Mouse (Mus musculus): ENCODE data around the gene Tpt1. TPM values are rescaled to one million over a fixed set of nuclear protein-coding genes. Genes with fewer than 3 reads are reported as not detected.

The Tpt1 gene
- polyA plus RNA-seq, 1 experiment from 2014 or later = 1,034 TPM

DNA sequence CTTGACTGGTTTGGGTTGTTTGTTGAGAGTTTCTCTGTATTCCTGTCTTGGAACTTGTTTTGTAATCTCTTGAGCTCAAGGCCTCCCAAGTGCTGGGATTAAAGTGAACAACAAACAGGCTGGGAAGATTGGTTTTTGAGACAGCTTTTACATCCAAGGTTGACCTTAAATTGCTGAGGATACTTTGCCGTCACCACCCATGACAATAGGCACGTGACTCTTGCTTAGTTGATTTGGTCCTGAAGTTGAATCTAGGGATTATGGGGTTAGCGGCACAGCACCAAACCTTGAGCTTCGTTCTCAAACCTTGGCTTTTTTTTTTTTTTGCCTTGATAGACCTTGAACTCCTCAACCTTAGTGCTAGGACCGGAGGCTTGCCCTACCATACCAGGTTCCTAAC is 4.3 kb downstream of the Tpt1 start:
- ATAC-seq (replicated peaks; ENCODE audit: low FRiP score) (no peak), DNase-seq (ENCODE audit: low spot score) (no peak)
- no peaks in the 10 kb centered on the region for H3K9me3 ChIP-seq (ENCODE audit: control insufficient read depth, low read length)
- WGBS = 80% methylated on average over 5 of the region's 5 CpGs
- H3K27me3 ChIP-seq (replicated peaks; ENCODE audit: control insufficient read depth, insufficient read depth, low read length) = no peaks in the 10 kb centered on the region
- no peak overlapping the region for H3K4me3 ChIP-seq (ENCODE audit: low read depth, low read length)
- no peak overlapping the region for H3K4me2 ChIP-seq
- H3K27ac ChIP-seq (ENCODE audit: low read depth, low read length) = no peak overlapping the region
- H3K4me1 ChIP-seq (replicated peaks; ENCODE audit: control insufficient read depth, insufficient read depth, low read length) = peaks cover 13% of the 10 kb centered on the region
- no peak overlapping the region for H3K9ac ChIP-seq (ENCODE audit: low read depth, low read length)
- peaks cover 41% of the 10 kb centered on the region for H3K36me3 ChIP-seq (ENCODE audit: control insufficient read depth, insufficient read depth, low read length)

GRCm38 (mm10) chr14:75849842-75850568 is 5.1 kb downstream of the Tpt1 start:
- Histone ChIP-seq H3K27ac (ENCODE audit: low read depth, low read length) (no peak overlapping the region), H3K9me3 (ENCODE audit: control insufficient read depth, low read length) (no peaks in the 10 kb centered on the region), H3K4me1 (replicated peaks; ENCODE audit: control insufficient read depth, insufficient read depth, low read length) (peaks cover 13% of the 10 kb centered on the region), H3K27me3 (replicated peaks; ENCODE audit: control insufficient read depth, insufficient read depth, low read length) (no peaks in the 10 kb centered on the region), H3K4me2 (no peak overlapping the region), H3K9ac (ENCODE audit: low read depth, low read length) (no peak overlapping the region), H3K36me3 (ENCODE audit: control insufficient read depth, insufficient read depth, low read length) (peaks cover 41% of the 10 kb centered on the region), H3K4me3 (ENCODE audit: low read depth, low read length) (no peak overlapping the region)
- DNase-seq (ENCODE audit: low spot score) = no peak
- ATAC-seq (replicated peaks; ENCODE audit: low FRiP score) = no peak
- WGBS = 78% methylated on average over 6 of the region's 6 CpGs

DNA sequence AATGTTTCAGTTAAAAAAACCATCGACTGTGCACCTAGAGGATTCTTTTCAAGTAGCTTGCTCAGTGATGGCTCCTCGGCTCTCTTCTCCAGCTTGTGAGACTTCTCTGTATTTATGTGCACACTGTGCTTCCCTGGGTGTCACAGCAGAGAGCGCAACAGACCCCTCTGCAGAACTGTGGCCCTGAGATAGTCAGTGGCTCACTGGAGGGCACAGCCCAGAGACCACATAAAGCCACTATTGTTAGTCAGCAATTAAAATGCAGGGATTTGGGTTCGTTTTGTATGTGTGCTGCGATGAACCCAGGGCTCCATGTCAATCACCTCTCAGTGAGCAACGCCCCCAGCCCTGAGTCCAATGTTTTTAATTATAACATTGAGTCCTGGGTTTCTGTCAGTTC is 5.9 kb downstream of the Tpt1 start:
- Histone ChIP-seq H3K27me3 (replicated peaks; ENCODE audit: control insufficient read depth, insufficient read depth, low read length) (no peaks in the 10 kb centered on the region), H3K36me3 (ENCODE audit: control insufficient read depth, insufficient read depth, low read length) (peaks cover 41% of the 10 kb centered on the region), H3K9me3 (ENCODE audit: control insufficient read depth, low read length) (no peaks in the 10 kb centered on the region), H3K4me2 (no peak overlapping the region), H3K4me1 (replicated peaks; ENCODE audit: control insufficient read depth, insufficient read depth, low read length) (peaks cover 13% of the 10 kb centered on the region), H3K27ac (ENCODE audit: low read depth, low read length) (no peak overlapping the region), H3K4me3 (ENCODE audit: low read depth, low read length) (no peak overlapping the region), H3K9ac (ENCODE audit: low read depth, low read length) (no peak overlapping the region)
- 0 out of 2 replicates have a peak, but pooled peaks have one; percentile 10 for ATAC-seq (replicated peaks; ENCODE audit: low FRiP score)
- WGBS = 73% methylated on average over 6 of the region's 6 CpGs
- DNase-seq (ENCODE audit: low spot score) = no peak

GRCm38 (mm10) chr14:75852016-75852415 is 7.1 kb downstream of the Tpt1 start:
- DNase-seq (ENCODE audit: low spot score) = no peak
- H3K9me3 ChIP-seq (ENCODE audit: control insufficient read depth, low read length) = no peaks in the 10 kb centered on the region

DNA sequence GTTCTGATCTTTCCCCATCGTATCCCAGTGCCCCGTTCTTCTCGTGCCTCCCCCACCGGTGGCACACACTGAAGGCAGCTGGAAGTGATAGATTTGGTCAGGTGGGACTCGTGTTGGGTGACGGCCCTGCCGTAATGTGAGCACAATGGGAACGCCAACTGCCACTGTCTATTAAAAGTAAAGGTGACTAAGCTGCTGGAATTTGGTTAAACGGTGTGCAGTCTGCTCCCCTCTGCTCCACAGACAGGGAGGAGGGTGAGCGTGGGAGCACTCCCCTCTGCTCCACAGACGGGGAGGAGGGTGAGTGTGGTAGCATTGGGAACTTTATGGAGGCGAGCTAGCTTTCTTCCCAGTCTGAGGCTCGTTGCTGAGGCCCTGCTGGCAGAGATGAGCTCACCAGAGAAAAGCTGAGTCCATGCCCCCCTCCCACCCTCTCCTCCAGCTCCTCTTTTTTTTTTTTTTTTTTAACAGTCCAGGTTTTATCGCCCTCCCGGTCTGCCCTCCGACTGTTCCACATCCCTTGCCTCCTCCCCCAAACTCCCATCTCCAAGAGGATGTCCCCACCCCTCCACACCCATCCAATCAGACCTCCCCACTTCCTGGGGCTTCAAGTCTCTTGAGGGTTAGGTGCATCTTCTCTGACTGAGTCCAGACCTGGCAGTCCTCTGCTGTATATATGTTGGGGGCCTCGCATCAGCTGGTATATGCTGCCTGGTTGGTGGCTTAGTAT is 10.5 kb downstream of the Tpt1 start:
- no peak overlapping the region for H3K27ac ChIP-seq (ENCODE audit: low read depth, low read length)
- H3K9me3 ChIP-seq (ENCODE audit: control insufficient read depth, low read length) = no peaks in the 10 kb centered on the region
- no peaks in the 10 kb centered on the region for H3K4me1 ChIP-seq (replicated peaks; ENCODE audit: control insufficient read depth, insufficient read depth, low read length)
- WGBS = 55% methylated on average over 17 of the region's 17 CpGs
- H3K36me3 ChIP-seq (ENCODE audit: control insufficient read depth, insufficient read depth, low read length) = peaks cover 5% of the 10 kb centered on the region; the same call in 1 of the 2 replicates
- DNase-seq (ENCODE audit: low spot score) (no peak), ATAC-seq (replicated peaks; ENCODE audit: low FRiP score) (no peak)
- no peaks in the 10 kb centered on the region for H3K27me3 ChIP-seq (replicated peaks; ENCODE audit: control insufficient read depth, insufficient read depth, low read length)
- no peak overlapping the region for H3K9ac ChIP-seq (ENCODE audit: low read depth, low read length)
- H3K4me2 ChIP-seq = no peak overlapping the region
- no peak overlapping the region for H3K4me3 ChIP-seq (ENCODE audit: low read depth, low read length)

More at GRCm38 (mm10) chr14:75852016-75852415, 7.1 kb downstream of the Tpt1 start:
- Histone ChIP-seq H3K36me3 (ENCODE audit: control insufficient read depth, insufficient read depth, low read length) (peaks cover 37% of the 10 kb centered on the region), H3K27me3 (replicated peaks; ENCODE audit: control insufficient read depth, insufficient read depth, low read length) (no peaks in the 10 kb centered on the region), H3K4me3 (ENCODE audit: low read depth, low read length) (no peak overlapping the region), H3K9ac (ENCODE audit: low read depth, low read length) (no peak overlapping the region), H3K4me1 (replicated peaks; ENCODE audit: control insufficient read depth, insufficient read depth, low read length) (peaks cover 9% of the 10 kb centered on the region), H3K4me2 (no peak overlapping the region), H3K27ac (ENCODE audit: low read depth, low read length) (no peak overlapping the region; the same call in 1 of the 2 replicates)
- ATAC-seq (replicated peaks; ENCODE audit: low FRiP score) = no peak
- WGBS = 77% methylated on average over 5 of the region's 5 CpGs

DNA sequence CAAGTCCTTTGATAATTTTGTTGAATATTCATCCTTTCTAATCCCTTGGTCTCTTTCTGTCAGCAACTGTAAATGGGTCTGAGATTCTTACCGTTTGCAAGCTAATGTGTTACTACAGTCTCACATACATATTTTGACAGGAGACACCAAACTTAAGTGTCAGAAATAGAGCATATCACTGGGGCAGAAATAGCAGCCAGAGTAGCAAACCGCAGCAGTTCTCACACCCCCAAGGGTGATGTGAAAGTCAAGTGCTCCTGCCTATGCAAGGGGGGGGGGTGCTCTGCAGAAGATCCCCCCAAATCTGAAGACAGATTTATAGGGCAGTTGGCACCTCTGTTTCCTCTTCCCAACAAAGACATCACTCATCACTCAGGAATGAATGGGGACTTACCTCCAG is 13.3 kb downstream of the Tpt1 start:
- 59% methylated on average over 2 of the region's 2 CpGs for WGBS
- no peak overlapping the region for H3K4me3 ChIP-seq (ENCODE audit: low read depth, low read length)
- H3K9me3 ChIP-seq (ENCODE audit: control insufficient read depth, low read length) = no peaks in the 10 kb centered on the region
- no peaks in the 10 kb centered on the region for H3K36me3 ChIP-seq (ENCODE audit: control insufficient read depth, insufficient read depth, low read length)
- H3K9ac ChIP-seq (ENCODE audit: low read depth, low read length) = no peak overlapping the region
- no peaks in the 10 kb centered on the region for H3K27me3 ChIP-seq (replicated peaks; ENCODE audit: control insufficient read depth, insufficient read depth, low read length)
- no peak overlapping the region for H3K4me2 ChIP-seq
- DNase-seq (ENCODE audit: low spot score) (no peak), ATAC-seq (replicated peaks; ENCODE audit: low FRiP score) (no peak)
- no peak overlapping the region for H3K27ac ChIP-seq (ENCODE audit: low read depth, low read length)
- no peaks in the 10 kb centered on the region for H3K4me1 ChIP-seq (replicated peaks; ENCODE audit: control insufficient read depth, insufficient read depth, low read length)

DNA sequence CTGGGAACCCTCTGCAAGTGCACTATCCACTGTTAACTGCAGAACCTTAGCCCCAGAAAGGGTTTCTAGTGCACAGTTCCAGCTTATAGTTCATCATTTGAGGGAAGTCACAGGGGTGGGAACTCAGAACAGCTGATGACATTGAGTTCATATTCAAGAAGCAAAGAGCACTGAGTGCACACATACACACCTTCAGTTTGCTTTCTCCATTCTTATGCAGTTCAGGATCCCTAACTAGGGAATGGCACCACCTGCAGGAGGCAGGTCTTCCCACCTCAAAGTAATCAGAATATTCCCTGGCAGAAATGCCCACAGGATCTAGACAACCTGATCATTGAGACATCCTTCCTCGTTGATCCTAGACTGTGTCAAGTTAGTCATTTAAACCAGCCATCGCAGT is 14.7 kb downstream of the Tpt1 start:
- no peaks in the 10 kb centered on the region for H3K4me1 ChIP-seq (replicated peaks; ENCODE audit: control insufficient read depth, insufficient read depth, low read length)
- H3K36me3 ChIP-seq (ENCODE audit: control insufficient read depth, insufficient read depth, low read length) = no peaks in the 10 kb centered on the region
- H3K9ac ChIP-seq (ENCODE audit: low read depth, low read length) = no peak overlapping the region
- no peak for ATAC-seq (replicated peaks; ENCODE audit: low FRiP score)
- no peak overlapping the region for H3K27ac ChIP-seq (ENCODE audit: low read depth, low read length)
- no peak overlapping the region for H3K4me2 ChIP-seq
- WGBS = 71% methylated on average over 2 of the region's 2 CpGs
- H3K4me3 ChIP-seq (ENCODE audit: low read depth, low read length) = no peak overlapping the region
- no peaks in the 10 kb centered on the region for H3K9me3 ChIP-seq (ENCODE audit: control insufficient read depth, low read length)
- DNase-seq (ENCODE audit: low spot score) = no peak
- H3K27me3 ChIP-seq (replicated peaks; ENCODE audit: control insufficient read depth, insufficient read depth, low read length) = no peaks in the 10 kb centered on the region

DNA sequence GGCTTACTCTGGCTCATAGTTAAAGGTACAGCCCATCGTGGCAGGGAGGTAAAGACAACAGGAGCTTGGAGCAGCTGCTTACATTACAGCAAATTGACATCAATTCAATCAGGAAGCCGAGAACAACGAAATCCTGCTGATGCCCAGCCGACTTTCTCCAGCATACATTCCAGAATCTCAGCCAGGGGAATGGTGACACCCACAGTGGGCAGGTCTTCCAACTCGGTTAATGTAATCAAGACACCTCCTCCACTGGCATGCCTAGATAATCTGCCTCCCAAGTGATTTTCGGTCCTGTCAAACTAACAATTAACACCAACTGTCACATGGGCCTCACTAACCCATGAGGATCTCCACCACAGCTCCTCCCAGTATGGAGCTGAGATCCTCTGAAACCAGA is 17.8 kb downstream of the Tpt1 start:
- no peak overlapping the region for H3K4me2 ChIP-seq
- no peak for DNase-seq (ENCODE audit: low spot score)

More for the DNA sequence above, 17.8 kb downstream of the Tpt1 start:
- Histone ChIP-seq H3K27me3 (replicated peaks; ENCODE audit: control insufficient read depth, insufficient read depth, low read length) (no peaks in the 10 kb centered on the region), H3K27ac (ENCODE audit: low read depth, low read length) (no peak overlapping the region), H3K4me1 (replicated peaks; ENCODE audit: control insufficient read depth, insufficient read depth, low read length) (no peaks in the 10 kb centered on the region), H3K36me3 (ENCODE audit: control insufficient read depth, insufficient read depth, low read length) (no peaks in the 10 kb centered on the region), H3K4me3 (ENCODE audit: low read depth, low read length) (no peak overlapping the region), H3K9ac (ENCODE audit: low read depth, low read length) (no peak overlapping the region), H3K9me3 (ENCODE audit: control insufficient read depth, low read length) (no peaks in the 10 kb centered on the region)
- no peak for ATAC-seq (replicated peaks; ENCODE audit: low FRiP score)
- WGBS = 88% methylated on average over 6 of the region's 6 CpGs
